Mouse (Mus musculus) testis, postnatal 14 days (tissue): ENCODE data around the gene Sytl3.
A peak's percentile ranks its signal among the peaks of the same experiment; 100 is the strongest.

Experiments used
- DNase-seq: peaks from one replicate; pipeline ENCODE4 v3.0.0; 2021; ENCODE audit warnings: low spot score

Gene Sytl3

GRCm38 (mm10) chr17:6778332-6778683 lies 119.4 kb downstream of the Sytl3 start:
- DNase-seq, result peak; percentile 58

GRCm38 (mm10) chr17:6778771-6779509 lies 120.0 kb downstream of the Sytl3 start:
- DNase-seq, result no peak

- no peak for DNase-seq
These were observed 120.7 kb downstream of the Sytl3 start for GRCm38 (mm10) chr17:6779632-6780031.

GRCm38 (mm10) chr17:6780521-6781115 lies 121.7 kb downstream of the Sytl3 start:
- DNase-seq, result no peak

GRCm38 (mm10) chr17:6781273-6781672 lies 122.4 kb downstream of the Sytl3 start:
- no peak for DNase-seq

GRCm38 (mm10) chr17:6782033-6782526 lies 123.2 kb downstream of the Sytl3 start:
- no peak for DNase-seq

- DNase-seq, result peak; percentile 83
These were observed 123.7 kb downstream of the Sytl3 start, which contains the start of gene Ezr for GRCm38 (mm10) chr17:6782611-6783005. Gene Ezr, minus strand, starts transcription at chr17:6782784.

GRCm38 (mm10) chr17:6783006-6783661 lies 124.2 kb downstream of the Sytl3 start:
- DNase-seq, result peak; percentile 88

- DNase-seq, result no peak
These were observed 125.0 kb downstream of the Sytl3 start for GRCm38 (mm10) chr17:6783756-6784357.

GRCm38 (mm10) chr17:6787241-6787640 lies 128.3 kb downstream of the Sytl3 start:
- no peak for DNase-seq
